Mouse (Mus musculus): ENCODE data around the gene Actn1.

Gene Actn1

GRCm38 (mm10) chr12:80190915-80191314, 69.3 kb downstream of the Actn1 start:
- ATAC-seq (ENCODE audit: low TSS enrichment), result no peak

GRCm38 (mm10) chr12:80184041-80184440, 76.1 kb downstream of the Actn1 start:
- no peak for ATAC-seq (ENCODE audit: low TSS enrichment)

- no peak for ATAC-seq (ENCODE audit: low TSS enrichment)
Observed at GRCm38 (mm10) chr12:80181831-80182230, 78.3 kb downstream of the Actn1 start.

- ATAC-seq (ENCODE audit: low TSS enrichment), result peak; percentile 41; the same call in 1 of the 2 replicates
Observed at GRCm38 (mm10) chr12:80178035-80178434, 82.1 kb downstream of the Actn1 start.

GRCm38 (mm10) chr12:80168736-80169135, 91.4 kb downstream of the Actn1 start:
- ATAC-seq (ENCODE audit: low TSS enrichment), result 0 out of 2 replicates have a peak, but pooled peaks have one; percentile 15

GRCm38 (mm10) chr12:80168178-80168686, 91.9 kb downstream of the Actn1 start:
- ATAC-seq (ENCODE audit: low TSS enrichment), result peak; percentile 62

- no peak for ATAC-seq (ENCODE audit: low TSS enrichment)
Observed at GRCm38 (mm10) chr12:80167321-80167720, 92.8 kb downstream of the Actn1 start.

- ATAC-seq (ENCODE audit: low TSS enrichment), result no peak
Observed at GRCm38 (mm10) chr12:80166651-80167050, 93.5 kb downstream of the Actn1 start.

GRCm38 (mm10) chr12:80164526-80164925, 95.6 kb downstream of the Actn1 start:
- ATAC-seq (ENCODE audit: low TSS enrichment), result no peak

GRCm38 (mm10) chr12:80162448-80162847, 97.7 kb downstream of the Actn1 start:
- no peak for ATAC-seq (ENCODE audit: low TSS enrichment)

GRCm38 (mm10) chr12:80157675-80158074, 102.5 kb downstream of the Actn1 start:
- peak; percentile 69 for ATAC-seq (ENCODE audit: low TSS enrichment)

- 0 out of 2 replicates have a peak, but pooled peaks have one; percentile 55 for ATAC-seq (ENCODE audit: low TSS enrichment)
Observed at GRCm38 (mm10) chr12:80153687-80154326, 106.4 kb downstream of the Actn1 start.

GRCm38 (mm10) chr12:80153078-80153477, 107.1 kb downstream of the Actn1 start:
- ATAC-seq (ENCODE audit: low TSS enrichment), result no peak

- no peak for ATAC-seq (ENCODE audit: low TSS enrichment)
Observed at GRCm38 (mm10) chr12:80151821-80152220, 108.3 kb downstream of the Actn1 start.

- no peak for ATAC-seq (ENCODE audit: low TSS enrichment)
Observed at GRCm38 (mm10) chr12:80150624-80151023, 109.5 kb downstream of the Actn1 start.

- ATAC-seq (ENCODE audit: low TSS enrichment), result no peak
Observed at GRCm38 (mm10) chr12:80147563-80148214, 112.5 kb downstream of the Actn1 start.

GRCm38 (mm10) chr12:80146227-80147223, 113.6 kb downstream of the Actn1 start:
- ATAC-seq (ENCODE audit: low TSS enrichment), result peak; percentile 78

GRCm38 (mm10) chr12:80145365-80145764, 114.8 kb downstream of the Actn1 start:
- no peak for ATAC-seq (ENCODE audit: low TSS enrichment)

- ATAC-seq (ENCODE audit: low TSS enrichment), result no peak
Observed at GRCm38 (mm10) chr12:80144846-80145245, 115.3 kb downstream of the Actn1 start.

- ATAC-seq (ENCODE audit: low TSS enrichment), result peak; percentile 64; the same call in 1 of the 2 replicates
Observed at GRCm38 (mm10) chr12:80141470-80141869, 118.7 kb downstream of the Actn1 start.

GRCm38 (mm10) chr12:80141011-80141410, 119.2 kb downstream of the Actn1 start:
- no peak for ATAC-seq (ENCODE audit: low TSS enrichment)

GRCm38 (mm10) chr12:80137744-80138143, 122.4 kb downstream of the Actn1 start:
- ATAC-seq (ENCODE audit: low TSS enrichment), result no peak

Data from frontal cortex, adult (tissue).